Mouse (Mus musculus): ENCODE data around the gene Frmd4a. TPM values are rescaled to one million over a fixed set of nuclear protein-coding genes. Genes with fewer than 3 reads are reported as not detected.
A peak's percentile ranks its signal among the peaks of the same experiment; 100 is the strongest.

Frmd4a gene
- polyA plus RNA-seq, 1 experiment from 2014 or later: 16.8 TPM

DNA sequence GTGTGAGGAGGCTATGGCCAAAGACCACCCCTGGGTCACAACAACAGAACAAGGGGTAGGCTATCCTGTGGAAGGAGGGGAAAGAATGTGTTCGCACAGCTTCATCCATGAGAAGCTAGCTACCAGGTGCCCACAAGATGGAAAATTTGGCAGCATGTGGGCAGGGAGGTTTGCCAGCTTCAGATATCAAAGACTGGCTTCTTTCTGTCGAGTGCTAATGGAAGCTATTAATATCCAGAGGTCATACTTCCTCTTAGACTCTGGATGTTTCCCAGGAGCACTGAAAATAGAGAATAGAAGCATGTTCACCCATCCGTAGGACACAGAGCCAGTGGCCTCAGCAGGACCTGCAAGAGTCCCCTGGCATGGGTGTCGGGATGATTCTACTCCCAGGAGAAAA is 170.0 kb downstream of the Frmd4a start:
- WGBS: 41% methylated on average over 4 of the region's 4 CpGs

DNA sequence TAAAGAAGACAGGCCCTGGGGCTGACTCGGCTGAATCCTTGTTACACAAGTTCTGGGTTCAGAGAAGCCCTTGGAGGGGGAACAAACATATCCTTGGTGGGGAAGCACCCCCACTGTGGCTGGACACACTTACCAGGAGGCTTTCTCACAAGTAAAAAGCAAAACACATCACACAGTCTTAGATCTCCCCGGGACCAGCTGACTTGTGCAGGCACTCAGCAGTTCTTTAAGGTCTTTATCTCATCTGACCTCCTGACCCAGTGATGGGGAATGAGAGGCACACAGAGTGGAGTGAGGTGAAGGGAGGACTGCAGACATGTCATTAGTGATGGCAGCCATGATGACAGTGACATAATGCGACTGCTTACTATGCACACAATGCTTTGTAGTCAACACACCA is 170.8 kb downstream of the Frmd4a start:
- no peaks in the 10 kb centered on the region for H3K9me3 ChIP-seq (replicated peaks; ENCODE audit: low read length)
- H3K4me3 ChIP-seq (replicated peaks; ENCODE audit: low read depth, low read length): no peak overlapping the region
- no peak overlapping the region for H3K27ac ChIP-seq
- DNase-seq (ENCODE audit: low spot score) (no peak), ATAC-seq (replicated peaks; ENCODE audit: low FRiP score, low read depth) (no peak)
- no peak overlapping the region for H3K9ac ChIP-seq (ENCODE audit: low read depth, low read length)
- no peaks in the 10 kb centered on the region for H3K36me3 ChIP-seq (ENCODE audit: insufficient read depth, low read length)
- WGBS: 57% methylated on average over 3 of the region's 3 CpGs
- no peak overlapping the region for H3K4me2 ChIP-seq (ENCODE audit: low read length)
- no peaks in the 10 kb centered on the region for H3K27me3 ChIP-seq (ENCODE audit: insufficient read depth, low read length)
- TF ChIP-seq CTCF (IDR thresholded peaks at IDR 0.05; ENCODE audit: low read depth): no peak
- no peaks in the 10 kb centered on the region for H3K4me1 ChIP-seq (replicated peaks; ENCODE audit: insufficient read depth, low read length)

More for the DNA sequence above, 170.0 kb downstream of the Frmd4a start:
- H3K27ac ChIP-seq: no peak overlapping the region
- H3K27me3 ChIP-seq (ENCODE audit: insufficient read depth, low read length): no peaks in the 10 kb centered on the region
- ATAC-seq (replicated peaks; ENCODE audit: low FRiP score, low read depth): no peak
- no peak for DNase-seq (ENCODE audit: low spot score)
- no peaks in the 10 kb centered on the region for H3K36me3 ChIP-seq (ENCODE audit: insufficient read depth, low read length)
- no peaks in the 10 kb centered on the region for H3K9me3 ChIP-seq (replicated peaks; ENCODE audit: low read length)
- no peak overlapping the region for H3K4me3 ChIP-seq (replicated peaks; ENCODE audit: low read depth, low read length)
- no peak for TF ChIP-seq CTCF (IDR thresholded peaks at IDR 0.05; ENCODE audit: low read depth)
- no peaks in the 10 kb centered on the region for H3K4me1 ChIP-seq (replicated peaks; ENCODE audit: insufficient read depth, low read length)
- no peak overlapping the region for H3K4me2 ChIP-seq (ENCODE audit: low read length)
- H3K9ac ChIP-seq (ENCODE audit: low read depth, low read length): no peak overlapping the region

DNA sequence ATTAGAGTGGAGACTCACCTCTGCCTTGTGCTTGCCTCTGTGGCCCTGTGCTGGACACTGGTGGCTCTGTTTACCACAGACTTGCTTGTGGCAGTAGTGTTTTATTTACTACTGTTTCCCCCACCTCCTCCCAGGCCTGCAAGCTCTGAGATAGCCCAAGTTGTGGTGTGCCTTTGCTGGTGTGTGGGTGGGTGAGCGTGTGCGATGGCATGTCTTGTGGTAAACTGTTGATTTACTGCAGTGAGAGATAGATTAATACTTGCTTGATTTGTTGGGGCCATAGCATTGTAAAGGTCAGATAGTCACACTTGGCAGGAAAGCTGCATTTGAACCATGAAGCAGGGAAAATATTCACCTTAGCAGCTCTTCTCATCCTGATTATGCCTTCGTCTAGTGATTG is 172.8 kb downstream of the Frmd4a start:
- DNase-seq (ENCODE audit: low spot score): no peak
- no peaks in the 10 kb centered on the region for H3K36me3 ChIP-seq (ENCODE audit: insufficient read depth, low read length)
- no peak overlapping the region for H3K4me2 ChIP-seq (ENCODE audit: low read length)
- no peak overlapping the region for H3K4me3 ChIP-seq (replicated peaks; ENCODE audit: low read depth, low read length)
- TF ChIP-seq CTCF (IDR thresholded peaks at IDR 0.05; ENCODE audit: low read depth): no peak
- no peak for ATAC-seq (replicated peaks; ENCODE audit: low FRiP score, low read depth)
- no peaks in the 10 kb centered on the region for H3K9me3 ChIP-seq (replicated peaks; ENCODE audit: low read length)
- 56% methylated on average over 3 of the region's 3 CpGs for WGBS
- H3K27me3 ChIP-seq (ENCODE audit: insufficient read depth, low read length): no peaks in the 10 kb centered on the region
- no peak overlapping the region for H3K27ac ChIP-seq
- no peaks in the 10 kb centered on the region for H3K4me1 ChIP-seq (replicated peaks; ENCODE audit: insufficient read depth, low read length)
- no peak overlapping the region for H3K9ac ChIP-seq (ENCODE audit: low read depth, low read length)

DNA sequence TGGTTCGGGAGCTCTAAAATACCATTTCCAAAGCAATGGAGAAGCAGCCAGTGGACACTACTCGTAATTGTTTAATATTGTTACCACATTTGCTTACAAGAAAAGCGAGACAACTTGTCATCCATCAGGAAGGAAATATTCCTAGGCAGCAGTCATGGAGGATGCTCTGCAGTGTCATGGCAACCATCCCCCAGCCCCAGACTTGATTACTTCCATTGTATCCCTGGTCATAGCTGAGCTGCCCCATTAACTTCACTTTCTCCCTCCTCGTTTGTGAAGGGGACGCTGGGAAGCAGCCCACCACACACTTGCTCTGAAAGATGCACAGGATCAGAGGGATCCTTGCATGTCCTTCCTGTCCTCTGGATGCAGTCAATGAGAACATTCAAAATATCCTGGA is 173.5 kb downstream of the Frmd4a start:
- Histone ChIP-seq H3K4me1 (replicated peaks; ENCODE audit: insufficient read depth, low read length) (no peaks in the 10 kb centered on the region), H3K9me3 (replicated peaks; ENCODE audit: low read length) (no peaks in the 10 kb centered on the region), H3K36me3 (ENCODE audit: insufficient read depth, low read length) (no peaks in the 10 kb centered on the region), H3K4me3 (replicated peaks; ENCODE audit: low read depth, low read length) (no peak overlapping the region), H3K4me2 (ENCODE audit: low read length) (no peak overlapping the region), H3K9ac (ENCODE audit: low read depth, low read length) (no peak overlapping the region), H3K27me3 (ENCODE audit: insufficient read depth, low read length) (no peaks in the 10 kb centered on the region), H3K27ac (no peak overlapping the region)
- no peak for TF ChIP-seq CTCF (IDR thresholded peaks at IDR 0.05; ENCODE audit: low read depth)
- ATAC-seq (replicated peaks; ENCODE audit: low FRiP score, low read depth): no peak
- 62% methylated on average over 5 of the region's 5 CpGs for WGBS
- DNase-seq (ENCODE audit: low spot score): no peak

DNA sequence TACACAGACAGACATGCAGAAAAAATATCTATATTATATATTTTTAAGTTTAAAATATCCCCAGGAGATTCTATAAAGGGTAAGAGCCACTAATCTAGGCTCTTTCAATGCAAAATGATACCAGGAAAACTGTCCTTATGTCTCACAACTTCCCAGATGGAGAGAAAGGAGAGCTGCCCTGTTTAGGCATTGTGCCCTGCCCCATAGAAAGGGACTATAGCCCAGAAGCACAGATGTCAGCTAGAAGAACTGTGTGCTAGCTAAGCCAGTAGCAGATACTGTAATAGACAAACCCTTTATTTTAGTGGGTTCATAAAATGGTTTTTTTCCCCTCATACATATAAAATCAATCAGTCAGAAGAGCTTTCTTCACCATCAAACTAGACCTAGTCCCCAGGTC is 175.7 kb downstream of the Frmd4a start:
- DNase-seq (ENCODE audit: low spot score): no peak
- no peaks in the 10 kb centered on the region for H3K36me3 ChIP-seq (ENCODE audit: insufficient read depth, low read length)
- no peaks in the 10 kb centered on the region for H3K9me3 ChIP-seq (replicated peaks; ENCODE audit: low read length)
- H3K4me1 ChIP-seq (replicated peaks; ENCODE audit: insufficient read depth, low read length): no peaks in the 10 kb centered on the region
- H3K4me3 ChIP-seq (replicated peaks; ENCODE audit: low read depth, low read length): no peak overlapping the region
- H3K27ac ChIP-seq: no peak overlapping the region
- H3K27me3 ChIP-seq (ENCODE audit: insufficient read depth, low read length): no peaks in the 10 kb centered on the region
- no peak overlapping the region for H3K4me2 ChIP-seq (ENCODE audit: low read length)
- no peak for ATAC-seq (replicated peaks; ENCODE audit: low FRiP score, low read depth)
- TF ChIP-seq CTCF (IDR thresholded peaks at IDR 0.05; ENCODE audit: low read depth): no peak
- no peak overlapping the region for H3K9ac ChIP-seq (ENCODE audit: low read depth, low read length)

DNA sequence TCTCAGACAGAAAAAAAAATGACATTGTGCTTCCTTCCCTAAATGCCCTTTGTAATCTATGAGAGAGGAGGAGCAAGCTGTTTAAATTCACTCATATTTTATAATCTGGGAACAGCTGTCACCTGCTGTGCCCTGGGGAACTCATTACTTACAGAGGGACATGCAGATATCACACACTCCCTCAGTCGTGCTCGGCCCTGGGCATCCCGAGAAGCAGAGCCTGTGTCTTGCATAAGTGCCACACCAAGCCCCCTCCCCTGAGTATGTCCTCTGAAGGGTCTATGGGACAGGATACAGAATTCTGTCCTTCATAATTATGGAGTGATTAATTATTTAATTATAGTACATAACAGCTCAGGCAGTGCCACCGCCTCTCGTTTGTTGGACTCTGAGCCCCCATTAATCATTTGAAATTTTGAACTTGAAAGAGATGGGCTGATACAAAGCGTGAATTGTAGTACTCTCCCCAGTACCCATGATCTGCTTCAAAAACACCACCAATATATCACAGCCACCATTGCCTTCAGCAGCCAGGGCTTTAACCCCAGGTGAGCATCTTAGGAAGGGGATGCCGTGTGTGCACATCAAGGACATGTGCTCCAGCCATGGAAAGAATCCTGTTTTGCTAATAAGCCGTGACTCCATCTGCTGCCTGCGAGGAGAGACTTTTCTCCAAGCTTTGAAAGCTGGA is 177.0 kb downstream of the Frmd4a start:
- no peaks in the 10 kb centered on the region for H3K4me1 ChIP-seq (replicated peaks; ENCODE audit: insufficient read depth, low read length)
- H3K36me3 ChIP-seq (ENCODE audit: insufficient read depth, low read length): no peaks in the 10 kb centered on the region
- no peak overlapping the region for H3K4me3 ChIP-seq (replicated peaks; ENCODE audit: low read depth, low read length)
- no peak for TF ChIP-seq CTCF (IDR thresholded peaks at IDR 0.05; ENCODE audit: low read depth)
- H3K9ac ChIP-seq (ENCODE audit: low read depth, low read length): no peak overlapping the region
- H3K27ac ChIP-seq: no peak overlapping the region
- no peak for DNase-seq (ENCODE audit: low spot score)
- 66% methylated on average over 9 of the region's 9 CpGs for WGBS
- H3K27me3 ChIP-seq (ENCODE audit: insufficient read depth, low read length): no peaks in the 10 kb centered on the region
- no peaks in the 10 kb centered on the region for H3K9me3 ChIP-seq (replicated peaks; ENCODE audit: low read length)
- H3K4me2 ChIP-seq (ENCODE audit: low read length): no peak overlapping the region
- ATAC-seq (replicated peaks; ENCODE audit: low FRiP score, low read depth): no peak

DNA sequence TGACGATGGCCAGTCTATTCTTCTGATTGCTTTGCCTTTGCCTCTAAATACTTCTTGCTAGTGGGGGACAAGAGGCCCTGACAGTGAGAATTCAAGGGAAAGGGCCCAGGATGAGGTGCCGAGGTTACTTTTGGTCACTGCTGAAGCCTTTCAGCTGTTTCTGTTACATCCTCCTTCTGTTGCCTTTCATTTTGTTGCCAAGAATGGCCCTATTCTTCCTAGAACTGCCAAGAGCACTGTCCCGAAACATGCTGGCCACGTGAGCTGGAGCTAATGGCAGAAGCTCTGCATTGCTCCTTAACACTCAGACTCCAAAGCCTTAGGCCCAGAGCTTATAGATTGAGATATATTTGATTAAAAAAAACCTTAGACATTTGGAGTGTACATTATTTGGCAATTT is 178.5 kb downstream of the Frmd4a start:
- DNase-seq (ENCODE audit: low spot score) (peak; percentile 43), ATAC-seq (replicated peaks; ENCODE audit: low FRiP score, low read depth) (no peak)
- 64% methylated on average over 4 of the region's 4 CpGs for WGBS

More for the DNA sequence above, 178.5 kb downstream of the Frmd4a start:
- Histone ChIP-seq H3K9me3 (replicated peaks; ENCODE audit: low read length) (no peaks in the 10 kb centered on the region), H3K9ac (ENCODE audit: low read depth, low read length) (no peak overlapping the region), H3K27me3 (ENCODE audit: insufficient read depth, low read length) (no peaks in the 10 kb centered on the region), H3K4me2 (ENCODE audit: low read length) (no peak overlapping the region), H3K4me1 (replicated peaks; ENCODE audit: insufficient read depth, low read length) (no peaks in the 10 kb centered on the region), H3K36me3 (ENCODE audit: insufficient read depth, low read length) (no peaks in the 10 kb centered on the region), H3K4me3 (replicated peaks; ENCODE audit: low read depth, low read length) (no peak overlapping the region), H3K27ac (no peak overlapping the region)
- no peak for TF ChIP-seq CTCF (IDR thresholded peaks at IDR 0.05; ENCODE audit: low read depth)

Data from kidney, postnatal 0 days (tissue).